Mouse (Mus musculus) hindbrain, embryonic 10.5 days (tissue): ENCODE measurements around the gene Asic5. TPM values are rescaled to one million over a fixed set of nuclear protein-coding genes. Genes with fewer than 3 reads are reported as not detected.

ENCODE experiments used
- DNase-seq: peaks from one replicate; pipeline ENCODE4 v3.0.0-alpha.2; 2017; ENCODE audit warnings: low spot score
- H3K27ac ChIP-seq: fragments of 300-500 bp; sonication (generic); 2 replicates; pipeline ENCODE4 v1.5.1; 2016; ENCODE audit warnings: mild to moderate bottlenecking, moderate library complexity
- H3K27me3 ChIP-seq: fragments of 300-500 bp; sonication (generic); 2 replicates; pipeline ENCODE4 v1.6.1; 2016; ENCODE audit warnings: mild to moderate bottlenecking; ENCODE audit not compliant: poor library complexity, insufficient read depth, severe bottlenecking
- H3K36me3 ChIP-seq: fragments of 300-500 bp; sonication (generic); 2 replicates; pipeline ENCODE4 v1.6.1; 2016; ENCODE audit warnings: mild to moderate bottlenecking, moderate library complexity
- H3K4me1 ChIP-seq: fragments of 300-500 bp; sonication (generic); replicated peaks from 2 replicates; pipeline ENCODE4 v1.6.1; 2016; ENCODE audit warnings: mild to moderate bottlenecking
- H3K4me3 ChIP-seq: fragments of 300-500 bp; sonication (generic); 2 replicates; pipeline ENCODE4 v1.5.1; 2016; ENCODE audit warnings: mild to moderate bottlenecking, moderate library complexity
- H3K9me3 ChIP-seq: fragments of 300-500 bp; sonication (generic); 2 replicates; pipeline ENCODE4 v1.6.1; 2016; ENCODE audit warnings: mild to moderate bottlenecking, moderate library complexity
- whole genome bisulfite sequencing: fragments of 180-500 bp; shearing (Covaris S2); methylation state at CpG from one replicate; pipeline ENCODE4 v1.1.7; 2016; 5-methylcytosine and 5-hydroxymethylcytosine counted together
- polyA plus RNA-seq: library from polyadenylated mRNA; unstranded; fragments of >200 nt; fragmentation: Nextera tagmentation; extraction: Ambion mirVana; gene quantifications from 2 replicates; pipeline ENCODE4 v1.2.1, GENCODE M21; 2016

Gene Asic5
- polyA plus RNA-seq = not detected in 2 replicates

DNA sequence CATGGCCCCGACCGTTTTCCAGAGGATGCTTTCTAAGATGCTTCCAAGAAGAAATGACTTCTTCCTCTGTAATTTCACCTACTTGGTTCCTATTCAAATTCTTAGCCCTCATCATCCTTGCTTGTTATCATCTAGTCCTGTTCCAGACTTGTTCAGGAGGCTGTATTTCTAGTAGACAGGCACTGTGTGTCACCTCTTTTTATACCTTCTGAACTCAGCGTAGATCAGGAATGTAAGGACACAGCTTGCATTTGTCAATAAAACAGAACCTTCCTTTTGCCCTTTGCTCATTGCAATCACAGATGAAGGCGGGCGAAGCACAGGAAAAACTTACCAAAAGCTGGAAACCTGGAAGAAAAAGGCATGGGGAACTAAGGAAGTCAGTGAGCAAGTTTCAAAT, at the start of gene Asic5:
TSS of gene Asic5 (plus strand) at position 301 of the 400 bp plus-strand sequence.
- Histone ChIP-seq H3K4me3 (no peak within 1 kb of the TSS), H3K27ac (no peak within 1 kb of the TSS), H3K27me3 (no peaks in the 10 kb centered on the region), H3K9me3 (no peaks in the 10 kb centered on the region), H3K36me3 (no peaks in the 10 kb centered on the region), H3K4me1 (no peaks in the 10 kb centered on the region)
- WGBS = 92% methylated on average over 5 of the region's 5 CpGs
- DNase-seq = no peak

DNA sequence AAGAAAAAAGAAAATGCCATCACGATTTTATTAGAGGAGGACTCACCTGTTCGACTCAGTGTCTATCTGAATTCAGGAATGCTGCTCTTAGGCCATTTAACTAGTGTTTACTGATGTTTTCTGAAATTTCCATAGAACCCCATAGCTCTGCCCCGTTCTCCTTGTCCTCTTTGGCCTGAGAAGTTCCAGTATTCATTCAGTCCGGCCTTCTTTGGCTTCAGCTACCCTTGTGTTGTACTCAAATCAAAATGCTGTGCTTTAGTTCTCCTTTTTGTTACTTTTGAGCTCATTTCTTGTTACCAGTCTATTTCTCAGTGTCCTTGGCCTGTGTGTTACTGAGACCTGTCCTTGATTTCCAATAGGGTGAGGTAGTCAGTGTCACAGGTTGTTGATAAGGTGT, 48.7 kb upstream of the Asic5 start:
- Histone ChIP-seq H3K27ac (no peak overlapping the region), H3K36me3 (no peaks in the 10 kb centered on the region), H3K9me3 (no peaks in the 10 kb centered on the region), H3K27me3 (no peaks in the 10 kb centered on the region), H3K4me3 (no peak overlapping the region), H3K4me1 (peaks cover 14% of the 10 kb centered on the region)
- 83% methylated on average over 4 of the region's 4 CpGs for WGBS
- no peak for DNase-seq

DNA sequence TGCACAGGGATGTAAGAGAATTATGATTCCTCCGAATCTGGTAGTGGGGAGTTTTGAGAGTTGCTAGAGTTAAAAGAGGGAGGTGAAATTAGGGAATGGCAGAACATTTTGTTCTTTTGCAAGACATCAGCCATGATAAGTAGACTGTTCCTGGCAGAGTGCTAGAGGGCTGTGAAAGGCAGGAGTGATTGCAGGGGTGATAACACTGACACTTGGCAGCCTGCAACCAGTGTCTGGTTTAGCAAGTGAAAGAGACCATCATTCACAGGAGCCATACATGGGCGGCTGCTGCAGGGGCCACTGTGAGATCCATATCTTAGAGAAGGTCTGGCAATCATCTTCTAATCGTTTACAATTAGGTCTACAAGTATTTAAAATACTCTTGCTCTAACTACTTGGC, 43.2 kb upstream of the Asic5 start:
- Histone ChIP-seq H3K27ac (no peak overlapping the region), H3K9me3 (no peaks in the 10 kb centered on the region), H3K4me3 (no peak overlapping the region), H3K27me3 (no peaks in the 10 kb centered on the region), H3K36me3 (no peaks in the 10 kb centered on the region), H3K4me1 (no peaks in the 10 kb centered on the region)
- no peak for DNase-seq
- 86% methylated on average over 3 of the region's 3 CpGs for WGBS

DNA sequence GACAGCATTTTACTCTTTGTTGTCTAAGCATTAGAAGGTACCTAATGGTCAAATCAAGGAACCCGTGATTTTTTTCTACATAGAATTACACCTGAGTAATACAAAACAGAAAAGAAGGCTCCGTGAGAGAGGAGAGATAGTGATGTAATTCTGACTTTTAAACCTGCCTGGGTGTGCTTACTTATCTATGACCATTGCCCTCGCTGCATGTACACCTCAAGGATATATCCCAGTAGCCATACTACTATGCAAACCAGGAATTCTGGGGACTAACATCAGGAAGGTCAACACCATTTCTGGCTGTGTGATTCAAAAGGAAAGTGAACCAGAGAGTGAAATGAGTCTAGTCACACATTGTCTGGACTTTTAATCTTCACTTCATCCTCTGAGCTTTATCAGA, 39.7 kb upstream of the Asic5 start:
- Histone ChIP-seq H3K9me3 (no peaks in the 10 kb centered on the region), H3K36me3 (no peaks in the 10 kb centered on the region), H3K4me1 (no peaks in the 10 kb centered on the region), H3K4me3 (no peak overlapping the region), H3K27ac (no peak overlapping the region), H3K27me3 (no peaks in the 10 kb centered on the region)
- DNase-seq = no peak
- WGBS = 85% methylated on average over 3 of the region's 3 CpGs

DNA sequence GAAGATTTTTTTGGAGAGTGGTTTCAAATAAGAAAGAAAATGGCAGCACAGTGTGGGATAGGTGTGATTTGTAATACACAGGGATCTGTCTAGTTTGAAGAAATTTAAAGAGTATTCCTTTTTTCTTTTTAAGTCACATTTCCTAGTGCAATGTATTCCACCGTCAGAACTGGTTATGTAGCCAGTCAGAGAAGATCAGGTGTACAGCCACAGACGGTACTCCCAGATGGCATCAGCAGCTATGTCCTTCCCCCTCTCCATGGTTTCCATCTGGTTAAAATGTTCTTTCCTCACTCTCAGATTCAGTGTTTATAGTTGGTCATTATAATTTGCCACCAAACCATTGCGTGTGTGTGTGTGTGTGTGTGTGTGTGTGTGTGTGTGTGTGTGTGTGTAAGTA, 39.0 kb upstream of the Asic5 start:
- Histone ChIP-seq H3K27ac (no peak overlapping the region), H3K9me3 (no peaks in the 10 kb centered on the region), H3K36me3 (no peaks in the 10 kb centered on the region), H3K4me3 (no peak overlapping the region), H3K27me3 (no peaks in the 10 kb centered on the region), H3K4me1 (no peaks in the 10 kb centered on the region)
- WGBS = 88% methylated on average over 3 of the region's 3 CpGs
- DNase-seq = no peak

DNA sequence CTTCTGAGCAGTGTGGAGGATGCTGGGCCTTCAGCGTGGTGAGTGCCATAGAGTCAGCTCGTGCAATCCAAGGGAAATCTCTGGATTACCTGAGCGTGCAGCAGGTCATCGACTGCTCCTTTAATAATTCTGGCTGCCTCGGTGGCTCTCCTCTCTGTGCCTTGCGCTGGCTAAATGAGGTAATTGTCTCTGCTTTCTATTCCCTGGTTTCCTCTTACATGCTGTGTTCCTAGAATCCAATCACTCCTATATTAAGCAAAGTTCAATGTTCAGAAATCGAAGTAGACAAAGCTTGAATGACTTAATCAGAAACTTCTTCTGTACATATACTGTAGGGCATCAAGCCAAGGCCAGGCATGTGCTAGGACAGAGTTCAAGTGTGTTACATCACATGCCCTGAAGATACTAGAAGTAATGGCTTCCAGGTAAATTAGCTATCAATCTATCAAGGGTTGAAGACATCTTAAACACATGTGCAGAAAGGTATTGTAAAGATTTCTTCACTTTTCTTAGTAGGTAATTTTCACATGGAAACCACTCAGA, 37.2 kb upstream of the Asic5 start:
- H3K27me3 ChIP-seq = no peaks in the 10 kb centered on the region
- H3K4me1 ChIP-seq = no peaks in the 10 kb centered on the region
- no peaks in the 10 kb centered on the region for H3K36me3 ChIP-seq
- no peak overlapping the region for H3K27ac ChIP-seq
- WGBS = 92% methylated on average over 7 of the region's 7 CpGs
- DNase-seq = no peak
- H3K9me3 ChIP-seq = no peaks in the 10 kb centered on the region
- no peak overlapping the region for H3K4me3 ChIP-seq

DNA sequence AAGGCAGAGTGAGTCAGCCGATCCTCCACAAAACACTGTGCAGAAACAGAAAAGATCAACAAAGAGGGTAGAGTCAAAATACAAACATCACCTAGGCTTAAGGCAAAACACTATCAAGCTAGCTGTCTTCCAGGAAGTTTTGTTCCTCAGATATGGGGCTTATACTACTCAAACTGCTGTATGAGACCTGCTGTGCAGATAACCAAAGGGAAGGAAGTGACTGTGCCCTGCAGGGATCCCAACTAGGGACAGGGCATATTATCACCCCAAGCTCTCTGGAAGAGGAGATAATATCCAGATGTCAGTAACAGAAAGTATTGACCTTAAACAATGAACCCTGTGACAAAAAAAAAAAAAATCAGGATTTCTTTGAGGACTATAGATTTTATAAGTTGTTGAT, 33.0 kb upstream of the Asic5 start:
- H3K36me3 ChIP-seq = no peaks in the 10 kb centered on the region
- H3K4me1 ChIP-seq = no peaks in the 10 kb centered on the region
- DNase-seq = no peak
- H3K4me3 ChIP-seq = no peak overlapping the region
- H3K27ac ChIP-seq = no peak overlapping the region
- 77% methylated on average over 1 of the region's 1 CpGs for WGBS
- no peaks in the 10 kb centered on the region for H3K9me3 ChIP-seq
- no peaks in the 10 kb centered on the region for H3K27me3 ChIP-seq

DNA sequence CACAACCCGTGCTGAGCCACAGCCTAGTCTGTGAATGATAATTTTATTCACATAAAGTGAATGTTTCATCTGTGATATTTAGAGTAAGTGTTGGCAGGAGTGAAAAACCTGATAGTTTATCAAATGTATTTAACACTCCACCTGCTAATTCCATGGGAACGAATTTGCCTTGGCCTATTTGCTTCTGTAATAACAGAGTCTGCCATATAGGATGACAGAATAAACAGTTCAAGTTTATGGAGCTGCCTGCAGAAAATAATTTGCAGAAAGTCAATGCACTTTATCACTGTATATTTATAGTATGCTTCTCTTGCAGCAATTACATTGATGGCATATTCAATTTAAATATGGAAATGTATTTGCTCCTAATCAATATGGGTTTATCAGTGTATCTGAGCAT, 30.3 kb upstream of the Asic5 start:
- no peak overlapping the region for H3K27ac ChIP-seq
- H3K4me3 ChIP-seq = no peak overlapping the region
- H3K27me3 ChIP-seq = no peaks in the 10 kb centered on the region
- WGBS = 83% methylated on average over 2 of the region's 2 CpGs
- H3K4me1 ChIP-seq = no peaks in the 10 kb centered on the region
- no peaks in the 10 kb centered on the region for H3K9me3 ChIP-seq
- no peaks in the 10 kb centered on the region for H3K36me3 ChIP-seq
- DNase-seq = no peak

DNA sequence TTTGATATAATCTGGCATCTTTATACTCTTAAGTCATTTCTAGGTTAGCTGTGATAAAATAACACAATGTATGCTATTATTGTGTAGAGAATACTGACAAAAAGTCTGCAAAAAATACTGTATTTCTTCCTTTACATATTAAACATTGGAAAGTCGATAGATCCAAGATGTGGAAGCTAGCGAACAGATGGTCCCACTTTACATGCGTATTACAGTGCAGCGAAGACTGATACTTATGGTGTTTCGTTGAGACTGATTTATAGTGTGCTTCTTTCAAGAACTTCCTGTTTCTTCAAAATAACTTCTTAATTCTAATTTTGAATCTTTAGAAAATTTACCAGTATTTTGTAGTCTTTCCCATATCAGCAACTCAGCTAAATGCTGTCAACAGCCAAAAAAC, 24.6 kb upstream of the Asic5 start:
- no peak for DNase-seq
- no peaks in the 10 kb centered on the region for H3K4me1 ChIP-seq
- 92% methylated on average over 5 of the region's 5 CpGs for WGBS
- no peaks in the 10 kb centered on the region for H3K27me3 ChIP-seq
- no peaks in the 10 kb centered on the region for H3K9me3 ChIP-seq
- H3K27ac ChIP-seq = no peak overlapping the region
- H3K4me3 ChIP-seq = no peak overlapping the region
- H3K36me3 ChIP-seq = no peaks in the 10 kb centered on the region

DNA sequence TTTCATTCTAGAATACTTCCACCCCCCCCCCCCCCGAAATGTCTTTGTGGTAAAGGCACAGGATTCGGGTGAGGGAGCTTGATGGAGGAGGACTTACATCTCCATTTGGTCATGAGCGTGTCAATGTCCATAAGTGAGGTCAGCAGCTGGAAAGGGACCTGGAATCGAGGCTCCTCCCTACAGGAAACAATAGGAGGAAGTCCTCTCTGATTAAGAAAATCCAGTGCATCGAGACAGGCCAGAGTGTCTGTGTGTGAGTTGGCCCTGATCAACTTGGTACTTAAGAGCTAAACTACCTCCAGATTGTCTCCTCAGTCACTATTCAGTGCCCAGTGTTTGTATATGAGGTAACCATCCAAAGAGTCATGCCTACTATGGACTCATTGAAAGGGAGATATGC, 20.8 kb upstream of the Asic5 start:
- WGBS = 89% methylated on average over 5 of the region's 5 CpGs
- no peaks in the 10 kb centered on the region for H3K9me3 ChIP-seq
- no peak for DNase-seq
- H3K4me3 ChIP-seq = no peak overlapping the region
- no peaks in the 10 kb centered on the region for H3K27me3 ChIP-seq
- no peak overlapping the region for H3K27ac ChIP-seq
- no peaks in the 10 kb centered on the region for H3K4me1 ChIP-seq
- no peaks in the 10 kb centered on the region for H3K36me3 ChIP-seq

DNA sequence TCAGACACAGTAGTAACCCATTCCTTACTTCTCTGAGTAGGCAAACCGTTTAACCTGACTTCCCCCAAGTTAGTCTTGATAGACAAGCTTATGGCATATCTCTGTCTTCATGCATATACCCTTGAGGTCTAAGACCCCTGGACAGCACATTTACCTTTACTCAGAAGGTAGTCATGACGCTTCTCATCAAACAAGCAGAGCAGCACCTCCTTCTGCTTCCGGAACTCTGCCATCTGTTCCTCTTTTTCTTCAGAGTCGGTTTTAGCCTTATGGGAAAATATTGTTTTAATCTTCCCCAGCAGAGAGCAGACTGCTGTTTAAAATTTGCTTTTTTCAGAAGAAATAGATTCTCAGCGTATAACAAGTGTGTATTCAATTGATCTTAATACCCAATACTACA, 18.3 kb upstream of the Asic5 start:
- H3K4me1 ChIP-seq = no peaks in the 10 kb centered on the region
- 81% methylated on average over 5 of the region's 5 CpGs for WGBS
- H3K27ac ChIP-seq = no peak overlapping the region
- no peaks in the 10 kb centered on the region for H3K9me3 ChIP-seq
- H3K36me3 ChIP-seq = no peaks in the 10 kb centered on the region
- H3K27me3 ChIP-seq = no peaks in the 10 kb centered on the region
- H3K4me3 ChIP-seq = no peak overlapping the region
- no peak for DNase-seq

DNA sequence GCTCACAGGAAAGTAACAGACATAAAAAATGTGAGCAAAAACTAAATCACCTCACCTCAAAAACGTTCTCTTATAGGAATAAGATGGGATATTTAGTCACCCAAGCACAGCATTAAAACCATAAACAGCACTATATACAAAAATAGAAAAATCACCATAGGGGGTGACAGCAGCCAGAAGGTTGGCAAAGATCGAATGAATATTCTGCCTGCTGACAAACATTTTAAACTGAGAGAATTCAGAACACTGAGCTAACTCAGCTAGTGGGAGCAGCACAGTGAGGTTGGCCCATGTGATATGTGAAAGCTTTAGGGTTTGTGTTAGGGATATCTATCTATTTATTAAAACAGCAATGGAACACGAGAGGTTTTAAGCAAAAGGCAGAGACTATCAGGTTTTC, 17.5 kb upstream of the Asic5 start:
- DNase-seq = no peak
- Histone ChIP-seq H3K27me3 (no peaks in the 10 kb centered on the region), H3K4me1 (no peaks in the 10 kb centered on the region), H3K27ac (no peak overlapping the region), H3K9me3 (no peaks in the 10 kb centered on the region), H3K36me3 (no peaks in the 10 kb centered on the region), H3K4me3 (no peak overlapping the region)
- WGBS = 76% methylated on average over 3 of the region's 3 CpGs

DNA sequence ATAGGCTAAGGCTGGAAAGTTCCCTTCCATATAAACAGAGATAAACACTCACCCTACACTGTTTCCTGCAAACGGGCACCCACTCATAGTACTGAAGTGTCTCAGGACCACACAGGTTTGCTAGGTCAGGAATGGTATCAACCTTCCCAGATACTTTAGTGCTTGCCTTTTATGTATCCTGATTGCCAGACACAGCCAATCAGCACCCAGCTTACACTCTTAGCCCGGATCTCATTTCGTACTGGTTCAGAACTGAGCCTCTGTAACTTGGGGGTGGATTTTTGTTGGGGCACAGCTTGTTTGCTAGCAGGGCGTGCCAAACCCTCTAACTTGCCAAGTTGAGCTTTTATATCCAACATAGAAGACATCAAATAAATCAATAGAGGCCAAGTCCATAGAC, 6.5 kb upstream of the Asic5 start:
- Histone ChIP-seq H3K4me1 (no peaks in the 10 kb centered on the region), H3K27ac (no peak overlapping the region), H3K9me3 (no peaks in the 10 kb centered on the region), H3K4me3 (no peak overlapping the region), H3K36me3 (no peaks in the 10 kb centered on the region), H3K27me3 (no peaks in the 10 kb centered on the region)
- DNase-seq = no peak
- WGBS = 86% methylated on average over 4 of the region's 4 CpGs

DNA sequence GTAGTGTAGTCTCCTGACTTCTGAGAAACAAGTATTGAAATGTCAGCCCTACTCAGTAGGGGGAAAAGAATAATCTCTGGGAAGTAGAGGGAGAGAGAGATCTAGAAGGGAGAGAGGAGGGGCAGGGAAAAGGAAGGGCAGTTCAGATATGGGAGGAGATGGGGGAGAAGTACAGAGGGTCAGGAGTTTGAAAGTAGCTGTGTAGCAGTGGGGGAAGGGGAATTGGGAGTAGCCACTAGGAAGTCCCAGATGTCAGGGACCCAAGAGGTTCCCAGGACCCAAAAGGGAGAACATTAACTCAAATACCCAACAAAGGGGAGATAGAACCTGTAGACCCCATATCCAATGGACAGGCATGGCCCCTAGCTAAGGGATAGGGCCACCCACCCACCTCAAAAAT, 6.0 kb upstream of the Asic5 start, which contains the start of gene Tdo2:
TSS of gene Tdo2 (minus strand) at position 101 of the 400 bp plus-strand sequence.
- no peak for DNase-seq
- Histone ChIP-seq H3K27me3 (no peaks in the 10 kb centered on the region), H3K4me1 (no peaks in the 10 kb centered on the region), H3K36me3 (no peaks in the 10 kb centered on the region), H3K27ac (no peak within 1 kb of the TSS), H3K4me3 (no peak within 1 kb of the TSS), H3K9me3 (no peaks in the 10 kb centered on the region)
